Mouse (Mus musculus) kidney, postnatal 0 days (tissue): Measurements from ENCODE around the gene Adamts2. TPM values are rescaled to one million over a fixed set of nuclear protein-coding genes. Genes with fewer than 3 reads are reported as not detected.

ENCODE experiments used
- ATAC-seq: fragments of 200-750 bp; cut with Nextera tagmentation; replicated peaks from 2 replicates; pipeline ENCODE4 v1.8.0; 2017; ENCODE audit warnings: low read depth, moderate number of reproducible peaks, moderate TSS enrichment, moderate library complexity; ENCODE audit not compliant: low FRiP score
- DNase-seq: peaks from one replicate; pipeline ENCODE4 v3.0.0-alpha.2; 2016; ENCODE audit warnings: low spot score
- H3K27ac ChIP-seq: fragments of 300-500 bp; sonication (generic); 2 replicates; pipeline ENCODE4 v1.5.1; 2014; ENCODE audit warnings: mild to moderate bottlenecking
- H3K27me3 ChIP-seq: fragments of 300-500 bp; sonication (generic); 2 replicates; pipeline ENCODE4 v1.6.1; 2014; ENCODE audit warnings: low read length, mixed read lengths; ENCODE audit not compliant: insufficient read depth
- H3K36me3 ChIP-seq: fragments of 300-500 bp; sonication (generic); 2 replicates; pipeline ENCODE4 v1.6.1; 2014; ENCODE audit warnings: low read length, mixed read lengths; ENCODE audit not compliant: insufficient read depth
- H3K4me1 ChIP-seq: fragments of 300-500 bp; sonication (generic); replicated peaks from 2 replicates; pipeline ENCODE4 v1.6.1; 2014; ENCODE audit warnings: antibody characterized with exemption, low read length, mixed read lengths; ENCODE audit not compliant: insufficient read depth
- H3K4me2 ChIP-seq: fragments of 300-500 bp; sonication (generic); 2 replicates; pipeline ENCODE4 v1.6.1; 2014; ENCODE audit warnings: mild to moderate bottlenecking, low read length, moderate library complexity, mixed read lengths
- H3K4me3 ChIP-seq: fragments of 300-500 bp; sonication (generic); replicated peaks from 2 replicates; pipeline ENCODE4 v1.5.1; 2014; ENCODE audit warnings: low read depth, low read length
- H3K9ac ChIP-seq: fragments of 300-500 bp; sonication (generic); 2 replicates; pipeline ENCODE4 v1.6.1; 2014; ENCODE audit warnings: low read depth, low read length
- H3K9me3 ChIP-seq: fragments of 300-500 bp; sonication (generic); replicated peaks from 2 replicates; pipeline ENCODE4 v1.6.1; 2016; ENCODE audit warnings: low read length, inconsistent platforms, mixed read lengths
- CTCF ChIP-seq: IDR thresholded peaks from 2 replicates; pipeline ENCODE4 v1.5.1; 2016; ENCODE audit warnings: antibody characterized with exemption, low read depth, mild to moderate bottlenecking, moderate library complexity
- WGBS: fragments of 180-500 bp; shearing (Covaris S2); extraction: QIAGEN DNeasy Blood & Tissue Kit; methylation state at CpG from one replicate; pipeline ENCODE4 v1.1.7; 2014; 5-methylcytosine and 5-hydroxymethylcytosine counted together
- polyA plus RNA-seq: library from polyadenylated mRNA; unstranded; fragments of >200 nt; fragmentation: Nextera tagmentation; extraction: Ambion mirVana; gene quantifications from 2 replicates; pipeline ENCODE4 v1.2.1, GENCODE M21; 2015

The Adamts2 gene
- polyA plus RNA-seq, 1 experiment from 2014 or later, result 5.0 TPM

DNA sequence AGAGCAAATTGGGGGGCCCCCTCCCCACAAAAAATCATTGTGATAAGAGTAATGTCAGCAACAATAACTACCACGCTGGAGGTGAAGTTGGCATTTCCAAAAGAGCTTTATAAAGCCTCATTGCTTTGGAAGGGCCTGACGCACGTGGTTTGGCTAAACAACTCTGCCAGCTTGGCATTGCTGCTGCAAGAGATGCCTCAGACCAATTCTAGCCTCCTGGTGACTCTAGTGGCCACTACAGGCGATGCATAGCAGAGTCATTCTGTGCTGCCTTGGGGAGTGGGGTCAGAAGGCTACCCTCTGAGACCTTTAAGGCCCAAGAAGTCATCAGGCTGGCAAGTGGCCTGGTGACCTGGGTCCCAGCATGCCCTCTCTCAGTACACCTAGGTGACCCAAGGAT is 132.2 kb downstream of the Adamts2 start:
- Histone ChIP-seq H3K4me2 (no peak overlapping the region), H3K36me3 (no peaks in the 10 kb centered on the region), H3K4me3 (no peak overlapping the region), H3K4me1 (no peaks in the 10 kb centered on the region), H3K9me3 (no peaks in the 10 kb centered on the region), H3K27me3 (no peaks in the 10 kb centered on the region), H3K27ac (no peak overlapping the region), H3K9ac (no peak overlapping the region)
- 67% methylated on average over 4 of the region's 4 CpGs for WGBS
- TF ChIP-seq CTCF, result peak; percentile 23; the same call in 1 of the 2 replicates
- DNase-seq (no peak), ATAC-seq (no peak)

DNA sequence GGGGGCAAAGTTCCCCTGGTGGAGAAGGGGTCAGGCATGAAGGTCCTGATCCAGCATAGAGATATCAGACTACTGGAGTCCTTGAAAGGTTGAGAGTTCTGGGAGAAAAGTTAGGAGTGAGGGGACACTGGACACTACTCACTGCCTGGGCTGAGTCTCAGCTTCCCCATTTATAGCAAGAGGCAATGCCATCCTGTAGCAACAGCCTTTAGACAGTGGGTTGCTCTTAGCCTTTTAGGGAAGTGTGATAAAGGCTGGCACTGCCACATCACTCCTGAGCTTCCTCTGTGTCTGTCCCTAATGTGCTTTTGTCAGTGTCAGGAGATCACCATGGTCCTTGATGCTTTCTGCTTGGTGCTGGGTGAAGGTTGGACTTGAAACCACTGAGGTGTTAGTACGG is 134.7 kb downstream of the Adamts2 start:
- WGBS, result 100% methylated on average over 1 of the region's 1 CpGs

DNA sequence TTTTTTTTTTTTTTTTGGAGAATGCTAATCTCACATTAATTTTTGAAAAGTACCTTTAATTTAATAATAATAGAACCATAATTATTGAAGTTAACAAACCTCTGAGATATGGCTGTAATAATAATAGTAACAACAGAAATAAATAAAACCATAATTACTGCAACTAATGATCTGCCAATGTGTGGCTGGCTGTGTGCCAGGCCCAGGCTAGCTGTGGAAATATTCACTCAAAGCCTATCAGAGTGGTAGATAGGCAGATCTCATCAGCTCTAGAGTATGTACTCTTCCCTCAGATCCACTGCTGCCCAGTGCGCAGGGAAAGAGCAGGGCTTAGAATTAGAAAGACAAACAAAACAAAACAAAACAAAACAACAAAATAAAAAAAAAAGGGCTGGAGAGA is 136.6 kb downstream of the Adamts2 start:
- DNase-seq (no peak), ATAC-seq (no peak)
- no peaks in the 10 kb centered on the region for H3K36me3 ChIP-seq
- no peak overlapping the region for H3K9ac ChIP-seq
- H3K9me3 ChIP-seq, result no peaks in the 10 kb centered on the region
- no peak overlapping the region for H3K27ac ChIP-seq
- no peaks in the 10 kb centered on the region for H3K27me3 ChIP-seq
- no peak for TF ChIP-seq CTCF
- 92% methylated on average over 1 of the region's 1 CpGs for WGBS
- no peak overlapping the region for H3K4me2 ChIP-seq
- H3K4me1 ChIP-seq, result no peaks in the 10 kb centered on the region
- no peak overlapping the region for H3K4me3 ChIP-seq

More for the DNA sequence above, 134.7 kb downstream of the Adamts2 start:
- Histone ChIP-seq H3K9me3 (no peaks in the 10 kb centered on the region), H3K27me3 (no peaks in the 10 kb centered on the region), H3K9ac (no peak overlapping the region), H3K4me1 (no peaks in the 10 kb centered on the region), H3K27ac (no peak overlapping the region), H3K4me3 (no peak overlapping the region), H3K36me3 (no peaks in the 10 kb centered on the region), H3K4me2 (no peak overlapping the region)
- DNase-seq (no peak), ATAC-seq (no peak)
- no peak for TF ChIP-seq CTCF

DNA sequence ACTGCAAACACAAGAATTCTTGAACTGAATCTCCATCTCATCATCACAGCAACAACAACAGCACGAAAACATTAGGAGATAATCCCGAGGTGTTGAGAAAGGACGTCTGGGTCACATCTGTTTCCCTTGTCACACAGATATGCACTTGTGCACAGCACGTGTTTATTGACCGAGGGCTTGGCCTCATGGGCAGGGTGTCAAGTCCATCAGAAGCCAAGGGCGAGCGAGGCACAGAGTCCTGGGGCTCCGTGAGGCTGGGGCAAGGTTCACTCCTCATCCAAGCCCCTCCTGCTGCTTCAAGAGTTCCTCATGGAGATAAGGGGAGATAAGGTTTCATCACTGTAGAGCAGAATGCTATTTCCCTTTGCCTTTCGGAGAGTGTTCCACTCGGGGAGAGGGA is 137.6 kb downstream of the Adamts2 start:
- DNase-seq (no peak), ATAC-seq (no peak)
- H3K27ac ChIP-seq, result no peak overlapping the region
- no peak for TF ChIP-seq CTCF
- no peak overlapping the region for H3K4me2 ChIP-seq
- H3K4me3 ChIP-seq, result no peak overlapping the region
- H3K4me1 ChIP-seq, result no peaks in the 10 kb centered on the region
- no peaks in the 10 kb centered on the region for H3K27me3 ChIP-seq
- WGBS, result 23% methylated on average over 10 of the region's 10 CpGs
- no peaks in the 10 kb centered on the region for H3K36me3 ChIP-seq
- H3K9me3 ChIP-seq, result no peaks in the 10 kb centered on the region
- no peak overlapping the region for H3K9ac ChIP-seq

DNA sequence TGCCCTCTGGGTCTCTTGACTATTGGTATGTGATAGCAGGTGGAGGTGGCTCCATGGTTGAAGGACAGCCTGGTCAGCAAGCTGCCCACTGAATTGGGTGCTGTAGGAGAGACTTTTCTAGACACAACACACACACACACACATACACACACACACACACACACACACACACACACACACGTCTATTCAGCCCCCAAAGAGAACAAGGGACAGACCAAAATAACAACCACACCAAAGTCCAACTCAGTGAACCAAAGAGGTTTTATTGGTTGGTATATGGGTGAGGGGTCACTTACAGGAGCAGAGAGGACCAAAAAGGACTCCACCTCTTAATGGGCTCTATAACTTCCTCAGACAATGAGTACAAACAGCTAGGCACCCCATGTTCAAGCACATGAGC is 140.3 kb downstream of the Adamts2 start:
- DNase-seq (no peak), ATAC-seq (0 out of 2 replicates have a peak, but pooled peaks have one; percentile 36)
- H3K4me2 ChIP-seq, result no peak overlapping the region
- H3K4me3 ChIP-seq, result no peak overlapping the region
- H3K27ac ChIP-seq, result no peak overlapping the region
- H3K27me3 ChIP-seq, result no peaks in the 10 kb centered on the region
- 64% methylated on average over 1 of the region's 1 CpGs for WGBS
- H3K36me3 ChIP-seq, result no peaks in the 10 kb centered on the region
- no peaks in the 10 kb centered on the region for H3K4me1 ChIP-seq
- no peaks in the 10 kb centered on the region for H3K9me3 ChIP-seq
- no peak for TF ChIP-seq CTCF
- H3K9ac ChIP-seq, result no peak overlapping the region

DNA sequence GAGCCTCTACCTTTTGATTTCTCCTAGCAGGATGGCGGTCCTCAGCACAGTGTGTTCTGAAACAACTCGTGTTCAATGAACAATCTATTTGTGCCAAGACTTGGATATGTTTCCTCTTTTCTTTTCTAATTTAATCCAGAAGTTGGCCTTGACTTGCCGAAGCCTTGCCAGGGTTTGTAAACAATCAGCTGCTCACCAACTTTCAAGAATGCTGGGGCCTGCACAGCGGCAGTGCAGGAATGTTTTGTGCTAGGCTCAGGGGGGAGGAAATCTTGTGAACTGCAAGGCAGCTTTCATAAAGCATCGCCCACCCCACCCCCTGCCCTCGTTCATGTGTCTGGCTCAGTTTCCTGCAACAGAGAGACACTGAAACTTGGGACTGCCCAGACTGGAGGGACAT is 143.1 kb downstream of the Adamts2 start:
- H3K27me3 ChIP-seq, result no peaks in the 10 kb centered on the region
- ATAC-seq (no peak), DNase-seq (no peak)
- 70% methylated on average over 6 of the region's 6 CpGs for WGBS
- TF ChIP-seq CTCF, result no peak
- no peaks in the 10 kb centered on the region for H3K36me3 ChIP-seq
- H3K4me3 ChIP-seq, result no peak overlapping the region
- no peak overlapping the region for H3K4me2 ChIP-seq
- no peaks in the 10 kb centered on the region for H3K4me1 ChIP-seq
- H3K9me3 ChIP-seq, result no peaks in the 10 kb centered on the region
- H3K27ac ChIP-seq, result no peak overlapping the region
- H3K9ac ChIP-seq, result no peak overlapping the region

DNA sequence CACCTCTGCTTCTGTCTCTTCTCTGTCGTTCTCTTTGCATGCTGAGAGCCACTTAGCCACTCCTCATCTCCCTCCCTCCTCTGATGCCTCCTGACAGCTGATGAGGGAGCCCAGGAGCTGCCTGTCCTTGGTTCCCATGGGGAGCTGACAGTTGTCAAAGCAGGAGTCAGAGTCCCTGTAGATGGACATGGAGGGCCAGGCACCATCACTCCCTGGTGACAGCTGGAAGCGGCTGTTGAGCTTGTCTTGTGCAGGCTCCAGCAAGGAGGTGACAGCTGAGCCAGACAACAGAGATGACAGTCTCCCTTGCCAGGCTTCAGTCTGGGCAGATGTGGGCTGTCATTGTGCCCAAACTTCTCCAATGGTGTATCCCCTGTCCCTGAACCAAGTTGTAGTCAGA is 144.6 kb downstream of the Adamts2 start:
- TF ChIP-seq CTCF, result no peak
- Histone ChIP-seq H3K27ac (no peak overlapping the region), H3K4me3 (no peak overlapping the region), H3K4me1 (no peaks in the 10 kb centered on the region), H3K27me3 (no peaks in the 10 kb centered on the region), H3K9me3 (no peaks in the 10 kb centered on the region), H3K36me3 (no peaks in the 10 kb centered on the region), H3K4me2 (no peak overlapping the region), H3K9ac (no peak overlapping the region)
- no peak for ATAC-seq
- DNase-seq, result no peak
- WGBS, result 41% methylated on average over 2 of the region's 2 CpGs
